Mouse (Mus musculus) testis, adult 2 months (tissue): ENCODE results near the gene Exoc4. TPM values are rescaled to one million over a fixed set of nuclear protein-coding genes. Genes with fewer than 3 reads are reported as not detected.

ENCODE experiments used
- H3K27ac ChIP-seq: fragments of 200-500 bp; 2 replicates; pipeline ENCODE4 v1.5.1; 2012; ENCODE audit warnings: low read depth, low read length; ENCODE audit not compliant: control insufficient read depth, insufficient read depth
- H3K27me3 ChIP-seq: fragments of 200-500 bp; 2 replicates; pipeline ENCODE4 v1.6.1; 2012; ENCODE audit warnings: mild to moderate bottlenecking, low read length, moderate library complexity; ENCODE audit not compliant: control insufficient read depth, insufficient read depth
- H3K36me3 ChIP-seq: fragments of 200-500 bp; 2 replicates; pipeline ENCODE4 v1.6.1; 2012; ENCODE audit warnings: mild to moderate bottlenecking, low read length; ENCODE audit not compliant: control insufficient read depth, insufficient read depth
- H3K4me1 ChIP-seq: fragments of 200-500 bp; 2 replicates; pipeline ENCODE4 v1.6.1; 2012; ENCODE audit warnings: low read length; ENCODE audit not compliant: control insufficient read depth, insufficient read depth
- H3K4me3 ChIP-seq: fragments of 200-500 bp; 2 replicates; pipeline ENCODE4 v1.5.1; 2012; ENCODE audit warnings: low read depth, mild to moderate bottlenecking, low read length, moderate library complexity, mixed read lengths; ENCODE audit not compliant: control insufficient read depth
- CTCF ChIP-seq: fragments of 200-500 bp; IDR thresholded peaks from 2 replicates; pipeline ENCODE4 v1.5.1; 2012; ENCODE audit warnings: low read depth, mild to moderate bottlenecking, inconsistent platforms, low read length, moderate library complexity; ENCODE audit not compliant: control insufficient read depth, insufficient read depth, insufficient replicate concordance
- POLR2A ChIP-seq: fragments of 200-500 bp; IDR thresholded peaks from 2 replicates; pipeline ENCODE4 v1.6.1; 2012; ENCODE audit warnings: low read depth, mild to moderate bottlenecking, inconsistent platforms, low read length, moderate library complexity; ENCODE audit not compliant: control insufficient read depth
- polyA plus RNA-seq: library from polyadenylated mRNA; depleted of rRNA; stranded (reverse); fragments of >200 nt; gene quantifications from 2 replicates; pipeline ENCODE4 v1.2.3, GENCODE M21; 2012

Gene Exoc4
- polyA plus RNA-seq, 1 experiment = 3.3 TPM

DNA sequence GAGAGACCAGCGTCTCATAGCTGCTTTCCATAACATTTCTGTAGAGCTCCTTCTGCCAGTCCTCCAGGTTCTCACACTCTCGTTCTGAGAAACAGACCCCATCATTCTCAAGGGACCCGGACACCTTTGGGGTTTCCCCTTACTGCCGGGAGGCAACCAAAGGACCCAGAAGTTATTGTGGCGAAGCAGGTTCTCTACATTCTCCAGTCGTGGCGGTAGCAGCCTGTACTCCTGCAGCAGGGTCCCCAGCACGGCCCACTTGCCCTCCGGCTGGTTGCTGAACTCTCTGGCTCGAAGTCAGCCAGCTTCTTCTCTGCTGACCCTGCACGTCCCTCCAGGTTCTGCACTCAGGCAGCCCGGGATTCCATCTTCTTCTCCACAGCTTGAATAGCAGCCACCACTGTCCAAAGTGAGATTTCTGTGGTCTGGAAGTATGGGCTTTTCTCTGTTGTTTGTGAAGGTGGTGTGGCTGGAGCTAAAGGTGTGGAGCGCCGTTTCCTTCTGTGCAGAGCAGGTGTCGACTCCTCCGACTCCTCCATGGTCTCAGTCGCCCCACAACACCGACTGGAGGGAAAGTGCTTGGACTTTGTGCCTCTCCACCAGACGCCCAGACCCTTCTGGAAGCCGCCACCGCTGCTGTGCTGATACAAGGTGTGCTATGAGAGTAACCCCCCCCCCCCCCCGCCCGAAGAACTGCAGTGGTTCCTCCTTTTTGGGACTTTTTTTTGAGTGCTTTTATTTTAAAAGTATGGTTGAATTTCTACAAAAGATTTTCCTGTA is 1.1 kb upstream of the Exoc4 start:
- Histone ChIP-seq H3K27me3 (no peaks in the 10 kb centered on the region), H3K27ac (no peak overlapping the region), H3K4me1 (peaks cover 3% of the 10 kb centered on the region), H3K4me3 (no peak overlapping the region), H3K36me3 (no peaks in the 10 kb centered on the region)
- TF ChIP-seq POLR2A (no peak), CTCF (no peak)

GRCm38 (mm10) chr6:33256638-33257037 is 7.8 kb downstream of the Exoc4 start:
- H3K36me3 ChIP-seq = no peaks in the 10 kb centered on the region
- no peak overlapping the region for H3K27ac ChIP-seq
- H3K4me1 ChIP-seq = no peaks in the 10 kb centered on the region; the same call in none of the 2 replicates
- no peak overlapping the region for H3K4me3 ChIP-seq
- no peak for TF ChIP-seq POLR2A
- TF ChIP-seq CTCF = no peak
- no peaks in the 10 kb centered on the region for H3K27me3 ChIP-seq

- Histone ChIP-seq H3K27ac (no peak overlapping the region), H3K36me3 (no peaks in the 10 kb centered on the region), H3K27me3 (no peaks in the 10 kb centered on the region), H3K4me3 (no peak overlapping the region), H3K4me1 (no peaks in the 10 kb centered on the region; the same call in none of the 2 replicates)
- TF ChIP-seq CTCF (no peak), POLR2A (no peak)
Measured at GRCm38 (mm10) chr6:33257076-33257789, 8.3 kb downstream of the Exoc4 start.

- H3K27ac ChIP-seq = no peak overlapping the region
- no peaks in the 10 kb centered on the region for H3K36me3 ChIP-seq
- no peaks in the 10 kb centered on the region; the same call in none of the 2 replicates for H3K4me1 ChIP-seq
- no peak for TF ChIP-seq CTCF
- no peak for TF ChIP-seq POLR2A
- H3K27me3 ChIP-seq = no peaks in the 10 kb centered on the region
- no peak overlapping the region for H3K4me3 ChIP-seq
Measured at GRCm38 (mm10) chr6:33259926-33260325, 11.0 kb downstream of the Exoc4 start.

DNA sequence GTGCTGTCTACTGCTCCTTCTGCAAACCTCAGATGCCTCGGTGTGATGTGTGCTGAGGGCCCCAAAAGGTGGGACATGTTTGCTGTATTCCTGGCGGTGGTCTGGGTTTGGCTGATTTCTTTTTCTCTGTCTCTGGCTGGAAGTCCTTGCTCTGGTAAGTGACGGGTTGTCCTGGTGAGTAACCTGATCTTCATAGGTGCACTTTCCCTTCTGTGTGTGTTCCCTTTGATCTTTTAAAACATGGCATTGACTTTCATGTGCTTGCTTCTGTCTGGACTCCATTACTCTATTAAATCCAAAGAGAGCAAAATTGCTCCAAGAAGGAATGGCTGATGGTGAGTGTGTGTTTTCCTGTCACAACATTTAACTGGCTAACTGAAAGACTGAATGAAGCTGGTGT is 12.7 kb downstream of the Exoc4 start:
- no peak for TF ChIP-seq CTCF
- TF ChIP-seq POLR2A = no peak
- no peak overlapping the region for H3K4me3 ChIP-seq
- H3K36me3 ChIP-seq = no peaks in the 10 kb centered on the region
- H3K4me1 ChIP-seq = no peaks in the 10 kb centered on the region; the same call in none of the 2 replicates
- H3K27me3 ChIP-seq = no peaks in the 10 kb centered on the region
- H3K27ac ChIP-seq = no peak overlapping the region

DNA sequence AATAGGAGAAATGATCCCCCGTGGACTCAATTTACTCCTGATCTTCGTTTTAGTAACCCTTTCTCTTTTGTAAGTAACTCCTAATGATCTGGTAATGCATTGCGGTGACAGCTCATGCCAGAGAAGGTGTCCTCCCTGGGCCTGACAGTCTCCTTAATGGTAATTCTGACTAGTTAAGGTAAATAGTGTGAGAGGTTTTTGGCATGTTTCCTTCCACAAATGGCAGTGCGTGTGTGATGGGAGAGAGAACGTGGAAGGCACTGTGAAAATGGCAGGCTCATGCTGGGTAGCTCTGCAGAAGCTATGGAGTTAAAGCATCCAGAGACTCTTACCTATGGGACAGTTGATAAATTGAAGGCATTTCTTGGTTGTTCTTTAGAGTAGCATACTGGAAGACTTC is 15.1 kb downstream of the Exoc4 start:
- H3K4me1 ChIP-seq = no peaks in the 10 kb centered on the region; the same call in none of the 2 replicates
- TF ChIP-seq POLR2A = no peak
- no peak for TF ChIP-seq CTCF
- H3K4me3 ChIP-seq = no peak overlapping the region
- no peaks in the 10 kb centered on the region for H3K27me3 ChIP-seq
- H3K27ac ChIP-seq = no peak overlapping the region
- no peaks in the 10 kb centered on the region for H3K36me3 ChIP-seq

- Histone ChIP-seq H3K27ac (no peak overlapping the region), H3K36me3 (no peaks in the 10 kb centered on the region), H3K4me1 (no peaks in the 10 kb centered on the region; the same call in none of the 2 replicates), H3K27me3 (no peaks in the 10 kb centered on the region), H3K4me3 (no peak overlapping the region)
- TF ChIP-seq POLR2A (no peak), CTCF (no peak)
Measured at GRCm38 (mm10) chr6:33264388-33264787, 15.5 kb downstream of the Exoc4 start.
